Mouse (Mus musculus): ENCODE measurements around the gene Gm30083.

Gene Gm30083

DNA sequence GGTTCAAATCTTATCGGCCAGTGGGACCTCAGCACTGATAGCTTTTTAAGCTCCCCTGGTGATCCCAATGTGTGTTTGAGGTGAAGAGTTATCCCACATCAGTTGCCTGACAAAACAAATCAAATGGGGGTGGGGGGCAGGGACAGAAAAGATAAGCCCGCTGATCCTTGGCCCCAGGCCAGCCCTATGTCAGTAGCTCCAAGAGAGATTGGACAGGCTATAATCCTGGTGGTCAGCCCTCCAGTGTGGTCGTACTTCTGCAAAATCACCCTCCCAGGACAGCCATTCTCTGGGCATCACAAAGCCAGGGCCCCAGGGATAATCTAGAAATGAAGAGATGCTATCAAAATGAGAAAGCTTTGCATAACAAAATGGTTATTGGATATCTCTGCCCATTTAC, 56.1 kb downstream of the Gm30083 start:
- no peak for DNase-seq

DNA sequence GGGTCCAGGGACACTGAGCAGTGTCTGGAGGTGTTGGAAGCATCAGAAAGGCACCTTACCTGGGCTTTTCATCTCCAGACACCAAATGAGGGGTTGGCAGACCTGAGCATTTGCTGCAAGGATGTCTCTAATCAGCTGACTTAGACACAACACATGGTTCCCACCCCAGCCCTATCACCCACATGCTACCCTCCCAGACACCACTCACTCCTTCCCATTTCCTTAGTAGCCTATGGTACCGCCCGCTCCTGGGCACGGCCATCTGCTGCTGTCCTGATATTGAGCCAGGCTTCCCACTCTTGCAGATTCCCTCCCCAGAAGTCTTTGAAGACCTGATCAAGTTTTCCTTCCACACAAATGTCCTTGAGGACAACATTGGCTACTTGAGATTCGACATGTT, 56.8 kb downstream of the Gm30083 start:
- DNase-seq: no peak

DNA sequence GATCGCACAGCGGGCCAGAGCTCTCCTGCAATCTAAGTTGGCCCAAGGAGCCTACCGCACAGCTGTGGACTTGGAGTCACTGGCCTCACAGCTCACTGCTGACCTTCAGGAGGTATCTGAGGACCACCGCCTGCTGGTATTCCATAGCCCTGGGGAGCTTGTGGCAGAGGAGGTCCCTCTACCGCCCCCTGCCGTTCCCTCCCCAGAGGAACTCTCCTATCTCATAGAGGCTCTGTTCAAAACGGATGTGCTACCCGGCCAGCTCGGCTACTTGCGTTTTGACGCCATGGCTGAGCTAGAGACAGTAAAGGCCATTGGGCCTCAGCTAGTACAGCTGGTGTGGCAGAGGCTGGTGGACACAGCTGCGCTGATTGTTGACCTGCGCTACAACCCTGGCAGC, 58.9 kb downstream of the Gm30083 start:
- DNase-seq: no peak

DNA sequence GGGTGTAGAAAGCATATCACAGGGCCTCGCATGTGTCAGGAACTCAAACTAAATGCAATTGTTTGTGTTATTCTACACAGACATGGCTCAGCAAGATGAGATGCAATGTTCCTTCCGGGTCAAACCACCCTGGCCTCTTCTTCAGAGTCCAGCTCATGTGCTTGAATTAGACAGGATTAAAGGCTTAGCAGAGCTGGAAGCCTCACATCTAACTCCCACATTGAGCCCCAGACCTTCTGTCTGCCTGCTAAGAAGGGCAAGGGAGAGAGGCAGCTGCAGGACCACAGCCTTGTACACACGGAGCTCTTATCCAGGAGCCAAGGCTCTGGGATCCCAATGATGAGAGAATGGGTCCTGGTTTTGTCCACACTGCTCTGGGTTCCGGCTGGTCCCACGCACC, 61.2 kb downstream of the Gm30083 start, which contains the start of gene Rbp3:
Rbp3 (plus strand) TSS at position 243 of the 400 bp plus-strand sequence.
- DNase-seq: no peak

DNA sequence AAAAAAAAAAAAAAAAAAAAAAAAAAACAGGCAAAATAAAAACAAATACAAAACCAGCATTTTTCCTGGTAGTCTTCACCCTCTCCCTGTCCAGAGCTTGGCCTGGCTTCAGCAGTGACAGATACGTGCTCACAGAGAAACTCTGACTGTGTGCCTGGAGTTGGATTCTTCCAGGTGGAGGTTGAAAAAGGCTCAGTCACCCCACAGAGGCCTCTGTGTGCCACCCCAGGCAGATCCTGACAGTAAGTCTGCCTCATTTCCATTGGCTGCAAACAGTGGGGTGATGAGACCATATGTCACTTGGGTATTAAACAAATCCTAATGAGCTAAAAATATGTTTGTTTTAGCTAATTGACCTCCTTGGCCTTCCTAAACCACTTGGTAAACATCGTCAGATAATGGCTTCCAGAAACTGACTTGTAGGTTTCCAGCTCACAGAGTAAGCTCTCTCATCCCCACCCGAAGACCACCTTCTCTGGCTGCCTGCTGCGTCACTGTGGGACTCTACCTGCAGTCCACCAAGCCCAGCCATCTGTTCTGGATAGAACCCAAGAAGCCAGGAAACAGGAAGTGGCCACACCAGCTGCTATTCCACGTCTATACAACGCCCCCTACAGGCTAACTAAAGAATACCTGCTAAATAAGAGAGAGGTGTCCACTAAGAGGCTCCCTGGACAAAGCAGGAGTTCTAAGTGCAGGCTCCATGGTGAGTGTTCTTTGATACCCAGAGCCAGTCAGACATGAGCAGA, 62.6 kb downstream of the Gm30083 start:
- DNase-seq: peak; percentile 37

DNA sequence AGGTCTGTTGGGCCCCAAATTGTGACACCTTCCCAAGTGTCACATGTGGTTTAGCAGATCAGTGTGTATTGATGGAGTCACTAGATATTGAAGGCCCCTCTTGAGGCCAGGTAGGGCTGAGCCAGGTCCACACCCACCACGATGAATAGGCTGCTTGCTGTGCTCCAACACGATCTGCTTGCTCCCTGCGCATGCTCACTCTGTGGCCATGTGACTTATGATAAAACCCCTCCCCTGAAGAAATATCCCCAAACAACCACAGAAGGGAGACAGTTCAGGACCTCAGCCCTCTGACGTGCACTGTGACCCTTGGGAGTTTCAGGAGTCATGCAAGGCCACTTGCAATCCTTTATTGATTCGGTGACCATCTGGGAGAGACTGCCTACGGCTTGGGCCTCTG, 68.9 kb downstream of the Gm30083 start:
- no peak for DNase-seq

DNA sequence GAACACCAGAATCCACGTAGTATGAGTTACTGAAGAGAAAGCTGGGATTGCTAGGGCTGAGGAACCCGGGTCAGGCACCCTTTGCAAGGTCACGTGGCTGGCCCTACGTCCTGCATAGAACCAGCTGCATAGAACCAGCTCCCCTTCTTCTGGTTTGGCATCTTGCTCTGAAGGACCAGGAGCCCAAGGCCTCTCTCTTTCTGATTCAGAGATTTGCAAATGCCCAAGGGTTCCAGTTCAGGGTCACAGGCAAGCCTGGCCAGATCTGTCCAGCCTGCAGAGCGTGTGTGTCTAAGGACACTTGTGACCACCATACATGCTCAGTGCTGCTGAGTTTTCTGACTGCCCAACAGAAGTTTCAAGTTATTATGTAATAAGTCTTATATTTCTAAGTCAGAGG, 72.8 kb downstream of the Gm30083 start:
- DNase-seq: no peak

DNA sequence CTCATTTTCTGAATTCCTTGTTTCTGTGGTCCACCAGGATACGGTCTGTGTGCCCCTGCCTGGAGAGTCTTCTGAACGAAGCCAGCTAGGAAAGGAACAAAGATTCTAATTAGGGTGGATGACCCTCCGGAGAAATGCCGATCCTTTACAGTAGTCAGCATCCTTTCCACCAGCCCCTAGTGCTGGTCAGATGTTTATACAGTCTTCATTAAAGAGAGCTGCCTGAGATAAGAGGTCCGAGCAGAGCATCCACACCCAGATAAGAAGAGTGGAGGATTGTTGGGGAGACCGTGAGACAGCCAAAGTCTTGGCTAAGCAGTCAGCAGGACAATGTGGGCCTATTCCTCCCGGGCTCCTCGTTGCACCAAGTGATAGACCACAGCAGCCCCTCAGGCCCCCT, 74.2 kb downstream of the Gm30083 start, which contains the start of gene Gdf2:
Gdf2 (plus strand) TSS at position 301 of the 400 bp plus-strand sequence.
- DNase-seq: no peak

DNA sequence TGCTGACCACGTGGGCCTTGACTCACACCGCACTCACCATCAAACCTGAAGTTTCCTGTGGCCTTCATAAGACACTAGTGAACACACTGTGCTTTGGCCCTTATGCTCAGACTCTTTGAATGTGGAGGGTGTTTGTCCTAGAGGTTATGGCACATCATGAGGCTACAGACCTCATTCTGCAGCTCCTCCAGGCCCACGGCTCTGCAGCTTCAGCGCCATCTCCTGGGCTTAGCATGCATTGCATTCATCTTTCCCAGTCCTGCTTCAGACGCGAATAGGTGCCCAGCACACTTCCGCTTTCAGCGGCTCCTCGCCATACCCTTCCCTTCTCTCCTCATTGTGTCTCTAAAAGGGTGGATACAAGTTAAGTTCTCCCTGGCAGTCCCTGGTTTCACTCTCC, 75.9 kb downstream of the Gm30083 start:
- DNase-seq: peak; percentile 56

Measured in cerebellum, adult 11 months (tissue).